Mouse (Mus musculus) liver, embryonic 14.5 days (tissue): ENCODE measurements around the gene Fam136a. TPM values are rescaled to one million over a fixed set of nuclear protein-coding genes. Genes with fewer than 3 reads are reported as not detected.

Experiments
- ATAC-seq: fragments of 200-750 bp; cut with Nextera tagmentation; 2 replicates; pipeline ENCODE4 v1.8.0; 2017; ENCODE audit warnings: moderate number of reproducible peaks, mild to moderate bottlenecking, moderate library complexity; ENCODE audit not compliant: insufficient read depth
- DNase-seq, 3 experiments: peaks; one replicate each; pipeline ENCODE4 v3.0.0-alpha.2; 2012 to 2013; ENCODE audit warnings: low read depth in 3 of 3, low spot score in 3 of 3
- H3K27ac ChIP-seq: fragments of 300-500 bp; sonication (generic); 2 replicates; pipeline ENCODE4 v1.5.1; 2014; ENCODE audit warnings: moderate library complexity, mild to moderate bottlenecking, control low read depth, inconsistent platforms
- H3K27me3 ChIP-seq: fragments of 300-500 bp; sonication (generic); 2 replicates; pipeline ENCODE4 v1.6.1; 2014; ENCODE audit warnings: mild to moderate bottlenecking, low read length, moderate library complexity; ENCODE audit not compliant: control insufficient read depth, insufficient read depth
- H3K36me3 ChIP-seq: fragments of 300-500 bp; sonication (generic); replicated peaks from 2 replicates; pipeline ENCODE4 v1.6.1; 2014; ENCODE audit warnings: low read depth; ENCODE audit not compliant: control insufficient read depth, insufficient read depth
- H3K4me1 ChIP-seq, 2 experiments: fragments of 200-500 bp in 1 of 2; fragments of 300-500 bp in 1 of 2; sonication (generic) in 1 of 2; replicated peaks; 2 replicates each; pipeline ENCODE4 v1.6.1; 2012 to 2014; ENCODE audit warnings: antibody characterized with exemption in 1 of 2, inconsistent platforms in 1 of 2, low read length in 1 of 2; ENCODE audit not compliant: control insufficient read depth in 2 of 2, insufficient read depth in 2 of 2
- H3K4me2 ChIP-seq: fragments of 300-500 bp; sonication (generic); 2 replicates; pipeline ENCODE4 v1.6.1; 2014; ENCODE audit warnings: low read depth, mild to moderate bottlenecking, control low read depth, moderate library complexity
- H3K4me3 ChIP-seq, 2 experiments: fragments of 200-500 bp in 1 of 2; fragments of 300-500 bp in 1 of 2; sonication (generic) in 1 of 2; 2 replicates each; pipeline ENCODE4 v1.5.1; 2012 to 2014; ENCODE audit warnings: low read depth in 2 of 2, low read length in 2 of 2, mild to moderate bottlenecking in 2 of 2, control low read depth in 1 of 2, inconsistent platforms in 1 of 2, moderate library complexity in 1 of 2; ENCODE audit not compliant: insufficient read depth in 1 of 2
- H3K9ac ChIP-seq: fragments of 300-500 bp; sonication (generic); replicated peaks from 2 replicates; pipeline ENCODE4 v1.6.1; 2014; ENCODE audit warnings: mild to moderate bottlenecking, control low read depth, moderate library complexity
- H3K9me3 ChIP-seq: fragments of 300-500 bp; sonication (generic); 2 replicates; pipeline ENCODE4 v1.6.1; 2016; ENCODE audit warnings: low read length, mixed read lengths; ENCODE audit not compliant: control insufficient read depth
- CTCF ChIP-seq: IDR thresholded peaks from 2 replicates; pipeline ENCODE4 v1.5.1; 2016; ENCODE audit warnings: antibody characterized with exemption, low read depth, control low read depth
- EP300 ChIP-seq: IDR thresholded peaks from 2 replicates; pipeline ENCODE4 v1.6.1; 2016; ENCODE audit warnings: antibody characterized with exemption, low read depth
- WGBS: fragments of 180-500 bp; shearing (Covaris S2); extraction: QIAGEN DNeasy Blood & Tissue Kit; methylation state at CpG from one replicate; pipeline ENCODE4 v1.1.7; 2014; ENCODE audit not compliant: insufficient replicate concordance; 5-methylcytosine and 5-hydroxymethylcytosine counted together
- polyA plus RNA-seq, 2 experiments: library from polyadenylated mRNA; depleted of rRNA in 1 of 2; stranded (reverse) in 1 of 2; unstranded in 1 of 2; fragments of >200 nt; fragmentation: Nextera tagmentation in 1 of 2; extraction: Ambion mirVana in 1 of 2; gene quantifications; 2 replicates each; pipeline versions ENCODE4 v1.2.1 to v1.2.3; 2012 to 2014

The Fam136a gene
- polyA plus RNA-seq, 2 experiments: 27.6 to 64.8 TPM

GRCm38 (mm10) chr6:86324400-86324799, 41.0 kb upstream of the Fam136a start:
- H3K9me3 ChIP-seq: no peaks in the 10 kb centered on the region
- 64% methylated on average over 3 of the region's 3 CpGs for WGBS
- no peak overlapping the region for H3K4me2 ChIP-seq
- H3K9ac ChIP-seq: no peak overlapping the region
- no peaks in the 10 kb centered on the region for H3K36me3 ChIP-seq
- no peaks in the 10 kb centered on the region for H3K4me1 ChIP-seq
- ATAC-seq (no peak), DNase-seq (no peak)
- no peaks in the 10 kb centered on the region for H3K27me3 ChIP-seq
- no peak overlapping the region for H3K4me3 ChIP-seq
- H3K27ac ChIP-seq: no peak overlapping the region
- TF ChIP-seq CTCF: no peak
- no peak for TF ChIP-seq EP300

GRCm38 (mm10) chr6:86325646-86326045, 39.8 kb upstream of the Fam136a start:
- H3K27me3 ChIP-seq: no peaks in the 10 kb centered on the region
- H3K4me2 ChIP-seq: no peak overlapping the region
- H3K36me3 ChIP-seq: no peaks in the 10 kb centered on the region
- no peaks in the 10 kb centered on the region for H3K9me3 ChIP-seq
- no peak overlapping the region for H3K4me3 ChIP-seq
- WGBS: 57% methylated on average over 5 of the region's 5 CpGs
- H3K9ac ChIP-seq: no peak overlapping the region
- TF ChIP-seq CTCF: no peak
- no peak for TF ChIP-seq EP300
- no peak overlapping the region for H3K27ac ChIP-seq
- ATAC-seq (no peak), DNase-seq (no peak)
- H3K4me1 ChIP-seq: no peaks in the 10 kb centered on the region

- 73% methylated on average over 18 of the region's 18 CpGs for WGBS
- Histone ChIP-seq H3K27me3 (no peaks in the 10 kb centered on the region), H3K36me3 (no peaks in the 10 kb centered on the region), H3K9ac (no peak overlapping the region), H3K27ac (no peak overlapping the region), H3K4me2 (no peak overlapping the region), H3K4me3 (no peak overlapping the region), H3K4me1 (no peaks in the 10 kb centered on the region), H3K9me3 (no peaks in the 10 kb centered on the region)
- DNase-seq (no peak), ATAC-seq (no peak)
- no peak for TF ChIP-seq CTCF
- no peak for TF ChIP-seq EP300
Observed at GRCm38 (mm10) chr6:86326866-86327265, 38.6 kb upstream of the Fam136a start.

- TF ChIP-seq EP300 (no peak), CTCF (no peak)
- Histone ChIP-seq H3K27me3 (no peaks in the 10 kb centered on the region), H3K4me3 (no peak overlapping the region), H3K36me3 (no peaks in the 10 kb centered on the region), H3K4me1 (no peaks in the 10 kb centered on the region), H3K4me2 (no peak overlapping the region), H3K9me3 (no peaks in the 10 kb centered on the region), H3K9ac (no peak overlapping the region), H3K27ac (no peak overlapping the region)
- 74% methylated on average over 3 of the region's 3 CpGs for WGBS
- ATAC-seq (no peak), DNase-seq (no peak)
Observed at GRCm38 (mm10) chr6:86328369-86328768, 37.1 kb upstream of the Fam136a start.

- no peaks in the 10 kb centered on the region for H3K27me3 ChIP-seq
- WGBS: 74% methylated on average over 6 of the region's 6 CpGs
- H3K4me2 ChIP-seq: no peak overlapping the region
- TF ChIP-seq CTCF (0 out of 2 replicates have a peak, but pooled peaks have one; percentile 9), EP300 (no peak)
- no peak overlapping the region for H3K4me3 ChIP-seq
- ATAC-seq (no peak), DNase-seq (no peak)
- no peak overlapping the region for H3K27ac ChIP-seq
- H3K9me3 ChIP-seq: no peaks in the 10 kb centered on the region
- H3K9ac ChIP-seq: no peak overlapping the region
- no peaks in the 10 kb centered on the region for H3K4me1 ChIP-seq
- H3K36me3 ChIP-seq: no peaks in the 10 kb centered on the region
Observed at GRCm38 (mm10) chr6:86329943-86330342, 35.5 kb upstream of the Fam136a start.
